Mouse (Mus musculus) v-Abl transformed pro-B cells (cell line): ENCODE measurements around the gene Ctcfl.

Experiments
- in situ Hi-C, 2 experiments: fragments of 400-800 bp; cut with MboI; formaldehyde crosslinking; loops; one replicate each; pipeline ENCODE4 v1.15.1; 2025; ENCODE audit not compliant: unreplicated experiment in 2 of 2

Gene Ctcfl

GRCm38 (mm10) chr2:173087405-173087804 lies 31.9 kb downstream of the Ctcfl start:
- in situ Hi-C loops = loop anchor here (5.0 to 25.0 kb wide), 4 partner anchors 250 to 875 kb away; no protein-coding TSS in a partner anchor

GRCm38 (mm10) chr2:173085763-173086162 lies 33.6 kb downstream of the Ctcfl start:
- in situ Hi-C loops = loop anchor here (5.0 to 25.0 kb wide), 4 partner anchors 248 to 873 kb away; no protein-coding TSS in a partner anchor

GRCm38 (mm10) chr2:173084871-173085270 lies 34.5 kb downstream of the Ctcfl start:
- in situ Hi-C loops = loop anchor here (5.0 to 25.0 kb wide), 5 partner anchors 88 to 873 kb away; no protein-coding TSS in a partner anchor

- in situ Hi-C loops = loop anchor here (5.0 to 25.0 kb wide), 3 partner anchors 87 to 872 kb away; no protein-coding TSS in a partner anchor
Observed at GRCm38 (mm10) chr2:173083712-173084475, 35.4 kb downstream of the Ctcfl start.

GRCm38 (mm10) chr2:173083106-173083505 lies 36.2 kb downstream of the Ctcfl start:
- in situ Hi-C loops = loop anchor here (5.0 to 25.0 kb wide), 3 partner anchors 86 to 871 kb away; no protein-coding TSS in a partner anchor

GRCm38 (mm10) chr2:173082706-173083105 lies 36.6 kb downstream of the Ctcfl start:
- in situ Hi-C loops = loop anchor here (5.0 to 25.0 kb wide), 3 partner anchors 85 to 870 kb away; no protein-coding TSS in a partner anchor

- in situ Hi-C loops = loop anchor here (5.0 to 25.0 kb wide), 3 partner anchors 84 to 869 kb away; no protein-coding TSS in a partner anchor
Observed at GRCm38 (mm10) chr2:173080785-173081241, 38.5 kb downstream of the Ctcfl start.

- in situ Hi-C loops = loop anchor here (5.0 to 25.0 kb wide), 3 partner anchors 83 to 868 kb away; no protein-coding TSS in a partner anchor
Observed at GRCm38 (mm10) chr2:173079766-173080549, 39.4 kb downstream of the Ctcfl start.

GRCm38 (mm10) chr2:173076921-173077320 lies 42.4 kb downstream of the Ctcfl start:
- in situ Hi-C loops = loop anchor here (25.0 kb wide), 1 partner anchor 865 kb away; no protein-coding TSS in a partner anchor

- in situ Hi-C loops = no loop called here
Observed at GRCm38 (mm10) chr2:173073666-173074065, 45.7 kb downstream of the Ctcfl start.

GRCm38 (mm10) chr2:173072948-173073347 lies 46.4 kb downstream of the Ctcfl start:
- in situ Hi-C loops = no loop called here

- in situ Hi-C loops = no loop called here
Observed at GRCm38 (mm10) chr2:173064864-173065263, 54.5 kb downstream of the Ctcfl start.

GRCm38 (mm10) chr2:173063219-173063618 lies 56.1 kb downstream of the Ctcfl start:
- in situ Hi-C loops = no loop called here

- in situ Hi-C loops = no loop called here
Observed at GRCm38 (mm10) chr2:173061443-173062351, 57.6 kb downstream of the Ctcfl start.

GRCm38 (mm10) chr2:173060450-173060849 lies 58.9 kb downstream of the Ctcfl start:
- in situ Hi-C loops = no loop called here

- in situ Hi-C loops = no loop called here
Observed at GRCm38 (mm10) chr2:173058263-173058662, 61.1 kb downstream of the Ctcfl start.

GRCm38 (mm10) chr2:173057623-173058022 lies 61.7 kb downstream of the Ctcfl start:
- in situ Hi-C loops = no loop called here

- in situ Hi-C loops = no loop called here
Observed at GRCm38 (mm10) chr2:173056882-173057315, 62.4 kb downstream of the Ctcfl start.

- in situ Hi-C loops = no loop called here
Observed at GRCm38 (mm10) chr2:173056303-173056881, 62.9 kb downstream of the Ctcfl start.
